Mouse (Mus musculus) ovary, adult 18-20 months (tissue): ENCODE data around the gene Anln.
"Not testable (repeated sequence)": the region's sequence is repeated elsewhere in the genome, so short reads cannot be mapped to it uniquely, and the experiment has no call there.

Source experiments
- DNase-seq: peaks from one replicate; pipeline ENCODE4 v3.0.0; 2022; ENCODE audit warnings: low spot score, mixed read lengths

Anln gene

GRCm38 (mm10) chr9:22319109-22319508, 69.9 kb downstream of the Anln start:
- no peak for DNase-seq

- not testable (repeated sequence) for DNase-seq
Measured at GRCm38 (mm10) chr9:22316047-22316446, 72.9 kb downstream of the Anln start.

DNA sequence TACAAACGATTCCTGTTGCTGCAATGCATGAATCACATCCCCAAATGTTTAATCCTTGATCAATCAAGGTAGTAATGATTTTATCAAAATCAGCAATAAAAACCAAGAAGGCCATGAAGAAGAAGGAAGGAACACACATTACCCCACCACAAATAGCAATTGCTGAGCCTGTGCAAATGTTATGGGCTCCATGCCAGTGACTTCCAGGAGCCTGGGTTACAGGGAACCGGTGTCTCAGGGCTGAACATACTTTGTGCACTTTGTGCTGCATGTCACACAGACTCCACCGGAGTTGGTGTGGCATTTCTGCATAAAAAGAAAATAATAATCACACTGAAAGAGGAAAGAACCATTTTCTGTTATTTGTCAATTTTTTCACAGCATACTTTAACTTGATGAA, 74.9 kb downstream of the Anln start:
- DNase-seq, result no peak

DNA sequence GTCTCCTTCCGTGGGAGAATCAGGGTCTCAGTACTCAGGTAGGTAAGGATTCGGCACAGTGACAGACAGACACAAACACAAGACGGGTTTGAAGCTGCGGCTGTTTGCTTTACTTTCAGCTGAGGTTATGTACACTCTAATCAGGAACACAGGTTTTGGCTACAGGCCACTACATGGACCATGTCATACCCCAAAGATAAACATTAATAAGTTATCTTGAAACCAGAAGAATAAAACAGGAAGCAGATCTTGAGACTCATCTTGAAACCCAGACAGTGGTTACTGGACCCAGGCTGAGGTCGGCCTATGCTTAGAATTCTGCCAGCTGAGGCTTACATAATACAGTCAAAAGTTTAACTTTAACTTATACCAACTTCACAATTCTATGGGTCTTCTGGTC, 75.8 kb downstream of the Anln start:
- DNase-seq, result no peak

GRCm38 (mm10) chr9:22309651-22310050, 79.3 kb downstream of the Anln start:
- no peak for DNase-seq

GRCm38 (mm10) chr9:22307920-22308262, 81.1 kb downstream of the Anln start:
- not testable (repeated sequence) for DNase-seq

DNA sequence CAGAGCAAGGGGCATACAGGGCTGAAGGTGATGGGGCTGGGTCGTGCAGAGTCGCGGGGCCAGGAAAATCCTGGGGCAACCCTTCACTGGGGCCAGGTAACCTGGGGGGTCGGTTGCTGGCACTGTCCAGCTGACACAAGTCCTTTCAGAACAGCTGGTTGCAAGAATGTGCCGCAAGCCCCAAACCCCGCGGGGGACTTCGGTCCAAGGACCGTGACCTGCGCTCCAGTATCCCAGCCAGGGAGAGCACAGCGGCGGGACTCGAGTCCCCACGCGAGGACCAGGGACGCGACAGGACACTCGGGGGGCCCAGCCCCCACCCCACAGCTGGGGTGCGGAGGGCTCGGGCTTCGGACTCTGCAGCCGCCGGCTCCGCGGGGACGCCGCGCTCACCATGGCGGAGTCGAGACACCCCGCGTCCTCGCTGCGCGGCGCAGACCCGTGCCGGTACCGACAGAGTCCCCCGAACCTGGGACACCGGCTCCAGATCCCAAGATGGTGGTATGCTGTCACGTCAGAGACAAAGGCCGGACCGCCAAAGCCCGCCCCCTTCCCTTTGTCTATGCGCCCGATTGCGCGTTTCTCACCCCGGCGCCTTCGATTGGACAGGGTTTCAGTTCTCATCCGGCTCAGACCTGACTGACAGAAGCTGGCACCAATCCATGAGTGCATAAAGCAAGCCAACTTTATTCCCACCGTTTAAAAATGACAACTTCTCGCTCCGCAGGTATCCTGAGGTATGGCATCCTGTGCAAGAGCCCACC, 81.7 kb downstream of the Anln start, which contains the start of gene Zfp810:
Gene Zfp810 (minus strand): TSS at position 493 of the 764 bp plus-strand sequence.
- peak; percentile 90 for DNase-seq

DNA sequence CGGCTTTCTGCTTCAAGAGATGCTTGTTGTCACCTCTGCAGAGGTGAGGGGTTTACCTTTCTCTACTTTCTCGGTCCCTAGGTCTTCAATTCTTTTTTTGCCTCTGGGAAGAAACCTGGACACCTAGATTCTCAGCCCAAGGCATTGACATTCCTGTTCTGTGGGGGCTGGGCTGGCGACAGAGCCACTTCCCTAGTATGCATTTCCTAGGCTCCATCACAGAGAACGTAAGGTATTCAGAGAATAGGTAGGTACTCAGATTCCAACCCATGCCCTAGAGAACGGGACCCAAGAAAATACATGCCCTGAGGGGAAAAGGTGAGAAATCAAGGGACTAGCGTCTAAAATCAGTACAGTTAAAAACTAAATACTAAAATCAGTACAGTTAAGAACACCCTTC, 82.3 kb downstream of the Anln start:
- no peak for DNase-seq

- no peak for DNase-seq
Measured at GRCm38 (mm10) chr9:22302199-22302598, 86.8 kb downstream of the Anln start.
